Mouse (Mus musculus): ENCODE measurements at regions not wholly inside any gene's neighbourhood (a gene's known extent, or its start where the extent isn't known, plus 50 kb on each side); places are given as distances from the start of the nearest gene placed in this dataset.

DNA sequence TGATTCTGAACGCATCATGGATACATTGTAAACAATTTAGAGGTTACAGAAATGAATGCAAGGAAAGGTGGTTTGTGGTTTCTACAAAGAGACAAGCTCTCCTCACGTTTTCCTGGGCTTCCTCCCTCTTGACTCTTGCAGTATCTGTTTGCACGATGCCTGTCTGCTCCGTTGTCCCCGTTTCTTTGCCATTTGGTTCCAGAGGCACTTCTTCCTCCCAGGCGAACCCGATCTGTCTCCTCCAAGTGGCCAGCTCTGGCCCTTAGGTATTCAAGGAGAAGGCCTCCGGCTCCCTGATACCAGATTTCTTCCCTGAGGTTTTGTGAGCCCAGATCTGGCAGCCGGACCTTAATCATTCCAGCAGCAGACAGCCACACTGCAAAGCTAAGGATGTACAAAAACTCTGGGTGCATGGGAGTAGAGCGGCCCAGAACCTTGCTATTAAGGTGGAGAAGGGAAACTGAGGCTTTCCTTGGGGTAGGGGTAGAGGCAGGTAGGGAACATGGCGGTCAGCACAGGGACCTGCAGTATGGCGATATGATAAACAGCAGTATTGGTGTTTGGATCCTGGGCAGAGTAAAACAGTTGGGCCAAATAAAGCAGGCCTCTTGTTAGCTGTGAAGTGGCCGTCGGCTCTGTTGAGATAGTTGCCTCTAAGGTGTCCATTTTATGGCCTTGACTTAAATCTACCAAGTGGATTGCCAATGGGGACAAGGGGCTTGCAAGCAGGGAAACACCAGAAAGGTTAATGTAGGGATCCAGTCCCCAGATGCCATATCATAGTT is 76.0 kb upstream of the Wnt7b start:
- DNase-seq (ENCODE audit: inconsistent age in 2 of 2, low spot score in 1 of 2): peak; percentile 50 to 90

- DNase-seq (ENCODE audit: inconsistent age in 2 of 2, low spot score in 1 of 2): no peak
Observed at GRCm38 (mm10) chr15:85660528-85661392, 74.0 kb upstream of the Ppara start.

DNA sequence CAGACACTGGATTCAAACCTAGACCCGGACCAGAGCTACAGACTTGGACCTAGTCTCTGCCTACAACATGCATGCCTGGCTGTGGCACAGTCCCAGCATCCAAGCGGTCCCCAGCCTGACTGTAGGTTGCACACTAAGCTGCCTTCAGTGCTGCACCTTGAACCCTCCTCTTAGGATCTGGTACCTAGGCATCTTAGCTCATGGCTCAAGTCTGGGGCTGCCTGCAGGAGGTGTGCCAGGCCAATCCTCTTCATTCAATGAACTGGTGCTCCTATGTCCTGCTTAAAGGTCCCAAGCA is 73.4 kb upstream of the Ppara start:
- DNase-seq (ENCODE audit: inconsistent age in 2 of 2, low spot score in 1 of 2): no peak

GRCm38 (mm10) chr15:85661771-85662170 is 73.0 kb upstream of the Ppara start:
- no peak for DNase-seq (ENCODE audit: inconsistent age in 2 of 2, low spot score in 1 of 2)

GRCm38 (mm10) chr15:85662271-85662670 is 72.5 kb upstream of the Ppara start:
- DNase-seq (ENCODE audit: inconsistent age in 2 of 2, low spot score in 1 of 2): no peak

GRCm38 (mm10) chr15:85662673-85663072 is 72.1 kb upstream of the Ppara start:
- DNase-seq (ENCODE audit: inconsistent age in 2 of 2, low spot score in 1 of 2): peak in 1 of 2 experiments; percentile 66

- DNase-seq (ENCODE audit: inconsistent age in 2 of 2, low spot score in 1 of 2): peak in 1 of 2 experiments; percentile 68
Observed at GRCm38 (mm10) chr15:85663757-85664431, 70.9 kb upstream of the Ppara start.

DNA sequence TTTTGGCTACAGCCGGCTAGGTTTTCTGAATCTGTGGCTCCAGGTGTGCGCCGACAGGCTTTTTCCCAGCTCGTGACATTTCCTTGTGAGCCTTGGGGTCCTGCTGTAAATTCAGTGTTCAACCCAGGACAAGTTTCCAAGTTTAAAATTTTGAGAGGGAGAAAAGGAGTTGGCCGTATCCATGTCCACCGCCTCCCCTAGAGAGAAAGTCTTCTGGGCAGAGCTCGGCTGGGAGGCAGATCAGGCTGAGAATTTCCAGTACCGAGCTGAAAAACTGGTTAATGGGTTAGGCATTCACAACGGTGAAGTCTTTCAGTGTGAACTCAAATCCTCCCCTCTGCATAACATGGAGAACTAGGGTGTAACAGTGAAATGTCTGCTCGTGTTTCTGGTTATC is 70.4 kb upstream of the Ppara start:
- peak; percentile 46 to 89 for DNase-seq (ENCODE audit: inconsistent age in 2 of 2, low spot score in 1 of 2)

- peak; percentile 44 to 88 for DNase-seq (ENCODE audit: inconsistent age in 2 of 2, low spot score in 1 of 2)
Observed at GRCm38 (mm10) chr15:85665181-85665821, 69.5 kb upstream of the Ppara start.

- peak; percentile 44 to 89 for DNase-seq (ENCODE audit: inconsistent age in 2 of 2, low spot score in 1 of 2)
Observed at GRCm38 (mm10) chr15:85666496-85666895, 68.3 kb upstream of the Ppara start.

DNA sequence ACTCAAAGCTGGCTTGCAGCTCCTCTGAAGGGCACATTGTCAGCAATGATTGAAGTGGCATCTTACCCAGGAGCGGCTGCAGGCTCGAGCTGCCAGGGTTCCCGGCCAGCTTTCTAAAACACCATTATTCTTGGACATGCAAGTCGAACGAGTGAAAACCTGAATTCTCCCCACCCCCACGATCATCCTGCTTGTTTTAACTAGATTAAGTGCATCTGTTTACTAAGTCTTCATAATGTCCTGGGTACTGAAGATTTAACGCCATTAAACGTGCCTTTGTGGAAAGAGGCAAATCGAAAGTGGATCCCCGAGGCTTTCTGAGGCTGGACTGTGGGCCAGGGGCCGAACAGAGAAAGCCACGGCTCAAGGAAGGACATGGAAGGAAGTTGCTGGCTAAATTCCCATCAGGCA is 67.4 kb upstream of the Ppara start:
- DNase-seq (ENCODE audit: inconsistent age in 2 of 2, low spot score in 1 of 2): peak; percentile 75 to 94

DNA sequence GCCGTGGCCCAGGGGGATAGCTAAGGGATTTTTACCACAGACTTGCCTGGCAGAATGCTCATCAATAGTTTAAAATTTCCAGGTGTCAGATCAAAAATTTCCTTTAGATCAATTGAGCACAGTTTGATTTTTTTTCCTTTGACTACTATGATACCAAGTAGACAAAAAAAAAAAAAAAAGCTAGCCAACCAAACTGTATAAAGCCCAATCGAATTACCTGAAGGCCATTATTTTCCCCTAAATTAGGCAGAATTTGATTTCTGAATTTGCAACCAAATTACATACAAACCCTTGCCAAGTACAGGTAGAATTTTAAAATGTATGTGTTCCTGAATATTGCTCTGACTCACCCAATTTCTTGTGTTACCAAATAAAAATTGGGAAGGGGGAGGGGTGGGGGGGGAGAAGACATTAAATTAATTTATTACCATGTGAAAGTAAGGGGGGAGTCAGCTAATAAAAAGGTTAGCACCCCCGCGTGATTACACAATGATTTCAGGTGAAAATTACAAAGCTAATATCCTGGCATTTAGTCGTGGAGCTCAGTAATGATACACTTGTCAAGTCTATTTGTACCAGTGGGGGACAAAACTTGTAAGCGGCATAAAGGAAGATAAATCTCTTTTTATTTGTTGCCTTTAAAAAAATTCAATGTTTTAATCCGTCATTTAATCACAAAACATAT is 66.7 kb upstream of the Ppara start:
- DNase-seq (ENCODE audit: inconsistent age in 2 of 2, low spot score in 1 of 2): peak in 1 of 2 experiments; percentile 66

GRCm38 (mm10) chr15:85668871-85669651 is 65.7 kb upstream of the Ppara start:
- DNase-seq (ENCODE audit: inconsistent age in 2 of 2, low spot score in 1 of 2): no peak

DNA sequence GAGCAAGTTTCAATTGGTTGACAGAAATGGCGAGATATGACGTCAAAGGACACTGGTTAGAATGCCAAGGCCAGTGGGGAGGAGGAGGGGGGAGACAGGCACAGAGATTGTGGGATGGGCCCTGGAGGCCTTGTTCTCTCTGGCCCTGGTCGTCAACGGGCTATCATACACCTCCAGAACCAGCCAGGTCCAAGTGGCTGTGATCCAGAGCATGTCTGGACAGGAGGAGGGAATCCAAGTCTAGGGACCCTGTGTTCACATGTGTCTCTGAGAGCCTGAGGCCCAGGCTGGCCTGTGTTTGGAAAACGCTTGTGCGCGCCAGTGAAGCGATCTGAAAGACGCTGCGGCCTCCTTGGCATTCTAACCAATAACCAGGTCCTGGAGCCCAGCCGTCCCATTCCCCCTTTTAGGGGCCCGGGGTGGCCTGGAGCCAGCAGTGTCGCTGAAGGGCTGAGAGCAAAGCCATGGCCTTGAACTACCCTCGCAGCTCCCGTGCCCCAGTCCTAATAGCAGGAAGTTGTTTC is 65.1 kb upstream of the Ppara start:
- peak; percentile 95 to 99 for DNase-seq (ENCODE audit: inconsistent age in 2 of 2, low spot score in 1 of 2)

DNA sequence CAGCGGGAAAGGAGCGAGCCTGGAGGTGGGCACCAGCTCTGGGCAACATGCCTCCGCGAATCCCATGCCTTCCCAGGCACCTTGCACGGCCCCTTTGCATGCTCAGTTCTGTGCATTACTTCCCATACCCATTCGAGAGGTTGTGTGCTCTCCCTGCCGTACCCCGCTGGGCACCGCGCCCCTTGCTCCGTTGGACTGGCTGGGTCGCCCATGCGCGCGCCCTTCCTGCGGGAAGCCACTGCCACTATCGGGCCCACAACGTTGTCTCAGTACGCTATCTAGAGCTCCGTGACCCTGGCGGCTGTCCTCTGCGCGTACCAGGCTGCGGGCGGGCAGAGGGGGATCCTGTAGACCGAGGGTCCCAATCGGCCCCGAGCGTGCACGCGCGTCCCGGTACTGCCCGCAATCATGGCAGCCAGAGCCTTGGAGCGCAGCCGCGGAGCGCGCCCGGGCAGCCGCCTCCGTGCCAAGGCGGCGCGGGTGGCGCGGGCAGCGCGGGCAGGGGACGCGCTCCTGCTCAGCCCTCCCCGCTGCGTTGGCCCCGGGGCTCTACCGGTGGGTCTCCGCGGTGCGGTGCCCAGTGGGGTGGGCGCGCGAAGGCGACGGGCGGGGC is 64.5 kb upstream of the Ppara start:
- DNase-seq (ENCODE audit: inconsistent age in 2 of 2, low spot score in 1 of 2): peak; percentile 84 to 95

DNA sequence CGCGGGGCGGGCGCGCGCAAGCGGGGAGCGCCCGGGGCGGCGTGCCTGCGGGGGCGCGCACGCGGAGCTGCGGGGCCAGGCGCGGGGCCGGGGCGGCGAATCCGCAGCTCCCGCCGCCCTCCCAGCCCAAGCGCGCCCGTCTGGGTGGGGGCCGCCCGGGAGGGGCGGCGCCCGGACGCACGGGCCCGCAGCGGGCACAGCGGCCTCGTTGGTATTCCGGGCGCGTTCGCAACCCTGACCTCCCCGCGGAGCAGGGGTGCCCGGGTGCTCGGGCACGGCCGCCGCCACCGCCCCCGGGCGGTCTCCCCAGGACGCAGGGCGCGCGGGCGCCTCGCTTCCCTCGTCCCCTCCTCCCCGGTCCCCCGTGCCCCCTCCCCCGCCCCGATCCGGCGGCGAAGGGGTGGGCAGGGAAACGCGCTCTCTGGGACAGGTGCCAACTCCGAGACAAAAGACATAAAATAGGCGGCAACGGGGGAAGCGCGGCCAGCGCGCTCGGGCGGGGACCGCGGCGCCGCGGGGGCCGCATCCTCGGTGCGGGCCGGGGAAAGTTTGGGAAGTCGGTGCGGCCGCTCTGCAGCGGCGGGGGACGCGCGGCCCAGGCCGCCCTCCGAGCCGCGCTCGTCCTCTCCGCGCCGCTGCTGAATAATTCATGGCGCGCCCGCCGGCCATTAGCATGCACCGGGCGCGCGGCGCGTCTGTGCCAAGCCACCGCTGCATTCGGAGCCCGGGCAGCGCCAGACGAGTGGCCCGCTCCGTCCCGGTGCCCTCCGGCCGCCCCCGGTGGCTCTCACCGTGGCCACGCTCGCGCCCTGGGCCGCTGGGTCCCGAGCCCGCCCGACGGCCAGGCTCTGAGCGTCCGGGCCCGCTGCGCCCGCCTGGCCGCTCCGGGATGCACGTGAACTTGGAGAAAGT is 63.7 kb upstream of the Ppara start:
- peak; percentile 94 to 98 for DNase-seq (ENCODE audit: inconsistent age in 2 of 2, low spot score in 1 of 2)

- peak in 1 of 2 experiments; percentile 86 for DNase-seq (ENCODE audit: inconsistent age in 2 of 2, low spot score in 1 of 2)
Observed at GRCm38 (mm10) chr15:85671701-85672191, 63.0 kb upstream of the Ppara start.

DNA sequence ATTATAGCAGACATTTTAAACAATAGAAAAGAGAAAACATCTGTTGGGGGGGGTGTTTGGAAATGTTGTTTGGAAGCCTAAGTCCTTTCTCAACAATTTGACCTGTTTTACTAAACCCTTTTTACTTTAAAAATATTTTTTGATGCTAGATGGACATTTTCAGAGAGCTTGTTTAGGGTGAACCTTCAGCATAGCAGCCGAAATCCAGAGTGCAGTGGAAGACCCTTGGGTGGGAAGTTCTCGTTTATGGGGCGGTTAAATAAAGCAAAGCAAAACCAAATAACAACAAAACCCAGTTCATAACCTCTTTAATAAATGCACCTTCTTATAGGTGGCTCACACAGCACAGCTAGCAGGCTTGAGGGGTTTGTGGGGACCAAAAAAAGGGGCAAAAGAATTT is 62.4 kb upstream of the Ppara start:
- no peak for DNase-seq (ENCODE audit: inconsistent age in 2 of 2, low spot score in 1 of 2)

Measured in adrenal gland, adult (tissue).